Mouse (Mus musculus): Measurements from ENCODE around the gene Igf1. TPM values are rescaled to one million over a fixed set of nuclear protein-coding genes. Genes with fewer than 3 reads are reported as not detected.

Gene Igf1
- polyA plus RNA-seq, 1 experiment from 2014 or later: 10.4 TPM

- no peaks in the 10 kb centered on the region for H3K27me3 ChIP-seq (ENCODE audit: control insufficient read depth, insufficient read depth, low read length)
- 82% methylated on average over 7 of the region's 7 CpGs for WGBS
These were observed 43.9 kb downstream of the Igf1 start for GRCm38 (mm10) chr10:87901916-87902315.

GRCm38 (mm10) chr10:87904324-87904723, 46.3 kb downstream of the Igf1 start:
- Histone ChIP-seq H3K4me2 (ENCODE audit: low read length) (no peak overlapping the region), H3K9me3 (ENCODE audit: control insufficient read depth, low read length) (no peaks in the 10 kb centered on the region), H3K4me1 (ENCODE audit: control insufficient read depth, insufficient read depth, low read length) (no peaks in the 10 kb centered on the region), H3K27ac (replicated peaks; ENCODE audit: low read depth, low read length) (no peak overlapping the region), H3K27me3 (ENCODE audit: control insufficient read depth, insufficient read depth, low read length) (no peaks in the 10 kb centered on the region), H3K9ac (replicated peaks; ENCODE audit: low read length) (no peak overlapping the region), H3K4me3 (replicated peaks; ENCODE audit: low read depth, low read length) (no peak overlapping the region), H3K36me3 (ENCODE audit: control insufficient read depth, insufficient read depth, low read length) (no peaks in the 10 kb centered on the region)
- ATAC-seq (ENCODE audit: low FRiP score, low TSS enrichment) (no peak), DNase-seq (no peak)
- WGBS: 84% methylated on average over 5 of the region's 5 CpGs

More at GRCm38 (mm10) chr10:87901916-87902315, 43.9 kb downstream of the Igf1 start:
- H3K27ac ChIP-seq (replicated peaks; ENCODE audit: low read depth, low read length): no peak overlapping the region
- no peaks in the 10 kb centered on the region for H3K4me1 ChIP-seq (ENCODE audit: control insufficient read depth, insufficient read depth, low read length)
- H3K4me2 ChIP-seq (ENCODE audit: low read length): no peak overlapping the region
- H3K9ac ChIP-seq (replicated peaks; ENCODE audit: low read length): no peak overlapping the region
- H3K4me3 ChIP-seq (replicated peaks; ENCODE audit: low read depth, low read length): no peak overlapping the region
- no peak for DNase-seq
- no peaks in the 10 kb centered on the region for H3K36me3 ChIP-seq (ENCODE audit: control insufficient read depth, insufficient read depth, low read length)
- ATAC-seq (ENCODE audit: low FRiP score, low TSS enrichment): no peak
- H3K9me3 ChIP-seq (ENCODE audit: control insufficient read depth, low read length): no peaks in the 10 kb centered on the region

GRCm38 (mm10) chr10:87905087-87905486, 47.0 kb downstream of the Igf1 start:
- Histone ChIP-seq H3K9me3 (ENCODE audit: control insufficient read depth, low read length) (no peaks in the 10 kb centered on the region), H3K36me3 (ENCODE audit: control insufficient read depth, insufficient read depth, low read length) (no peaks in the 10 kb centered on the region), H3K4me2 (ENCODE audit: low read length) (no peak overlapping the region), H3K9ac (replicated peaks; ENCODE audit: low read length) (no peak overlapping the region), H3K27ac (replicated peaks; ENCODE audit: low read depth, low read length) (no peak overlapping the region), H3K4me1 (ENCODE audit: control insufficient read depth, insufficient read depth, low read length) (no peaks in the 10 kb centered on the region), H3K27me3 (ENCODE audit: control insufficient read depth, insufficient read depth, low read length) (no peaks in the 10 kb centered on the region), H3K4me3 (replicated peaks; ENCODE audit: low read depth, low read length) (no peak overlapping the region)
- WGBS: 85% methylated on average over 3 of the region's 3 CpGs
- no peak for ATAC-seq (ENCODE audit: low FRiP score, low TSS enrichment)
- no peak for DNase-seq

GRCm38 (mm10) chr10:87906121-87906520, 48.1 kb downstream of the Igf1 start:
- ATAC-seq (ENCODE audit: low FRiP score, low TSS enrichment) (no peak), DNase-seq (no peak)
- WGBS: 90% methylated on average over 3 of the region's 3 CpGs
- no peak overlapping the region for H3K9ac ChIP-seq (replicated peaks; ENCODE audit: low read length)
- H3K9me3 ChIP-seq (ENCODE audit: control insufficient read depth, low read length): no peaks in the 10 kb centered on the region
- H3K27ac ChIP-seq (replicated peaks; ENCODE audit: low read depth, low read length): no peak overlapping the region
- H3K4me2 ChIP-seq (ENCODE audit: low read length): no peak overlapping the region
- H3K36me3 ChIP-seq (ENCODE audit: control insufficient read depth, insufficient read depth, low read length): no peaks in the 10 kb centered on the region
- no peaks in the 10 kb centered on the region for H3K4me1 ChIP-seq (ENCODE audit: control insufficient read depth, insufficient read depth, low read length)
- H3K4me3 ChIP-seq (replicated peaks; ENCODE audit: low read depth, low read length): no peak overlapping the region
- no peaks in the 10 kb centered on the region for H3K27me3 ChIP-seq (ENCODE audit: control insufficient read depth, insufficient read depth, low read length)

- DNase-seq (no peak), ATAC-seq (ENCODE audit: low FRiP score, low TSS enrichment) (no peak)
- no peaks in the 10 kb centered on the region for H3K36me3 ChIP-seq (ENCODE audit: control insufficient read depth, insufficient read depth, low read length)
- no peak overlapping the region for H3K4me3 ChIP-seq (replicated peaks; ENCODE audit: low read depth, low read length)
- H3K27ac ChIP-seq (replicated peaks; ENCODE audit: low read depth, low read length): no peak overlapping the region
- no peak overlapping the region for H3K4me2 ChIP-seq (ENCODE audit: low read length)
- WGBS: 99% methylated on average over 2 of the region's 2 CpGs
- H3K27me3 ChIP-seq (ENCODE audit: control insufficient read depth, insufficient read depth, low read length): no peaks in the 10 kb centered on the region
- H3K9ac ChIP-seq (replicated peaks; ENCODE audit: low read length): no peak overlapping the region
- H3K4me1 ChIP-seq (ENCODE audit: control insufficient read depth, insufficient read depth, low read length): no peaks in the 10 kb centered on the region
- H3K9me3 ChIP-seq (ENCODE audit: control insufficient read depth, low read length): no peaks in the 10 kb centered on the region
These were observed 48.8 kb downstream of the Igf1 start for GRCm38 (mm10) chr10:87906757-87907307.

- Histone ChIP-seq H3K27me3 (ENCODE audit: control insufficient read depth, insufficient read depth, low read length) (no peaks in the 10 kb centered on the region), H3K27ac (replicated peaks; ENCODE audit: low read depth, low read length) (no peak overlapping the region), H3K4me2 (ENCODE audit: low read length) (no peak overlapping the region), H3K4me1 (ENCODE audit: control insufficient read depth, insufficient read depth, low read length) (no peaks in the 10 kb centered on the region), H3K4me3 (replicated peaks; ENCODE audit: low read depth, low read length) (no peak overlapping the region), H3K9ac (replicated peaks; ENCODE audit: low read length) (no peak overlapping the region), H3K9me3 (ENCODE audit: control insufficient read depth, low read length) (no peaks in the 10 kb centered on the region), H3K36me3 (ENCODE audit: control insufficient read depth, insufficient read depth, low read length) (no peaks in the 10 kb centered on the region)
- no peak for ATAC-seq (ENCODE audit: low FRiP score, low TSS enrichment)
- 88% methylated on average over 3 of the region's 3 CpGs for WGBS
- no peak for DNase-seq
These were observed 55.8 kb downstream of the Igf1 start for GRCm38 (mm10) chr10:87913852-87914251.

- H3K4me2 ChIP-seq (ENCODE audit: low read length): no peak overlapping the region
- no peak overlapping the region for H3K27ac ChIP-seq (replicated peaks; ENCODE audit: low read depth, low read length)
- H3K9me3 ChIP-seq (ENCODE audit: control insufficient read depth, low read length): no peaks in the 10 kb centered on the region
- H3K4me3 ChIP-seq (replicated peaks; ENCODE audit: low read depth, low read length): no peak overlapping the region
- no peaks in the 10 kb centered on the region for H3K27me3 ChIP-seq (ENCODE audit: control insufficient read depth, insufficient read depth, low read length)
- H3K9ac ChIP-seq (replicated peaks; ENCODE audit: low read length): no peak overlapping the region
- no peaks in the 10 kb centered on the region for H3K4me1 ChIP-seq (ENCODE audit: control insufficient read depth, insufficient read depth, low read length)
- WGBS: 93% methylated on average over 10 of the region's 10 CpGs
- DNase-seq (no peak), ATAC-seq (ENCODE audit: low FRiP score, low TSS enrichment) (no peak)
- no peaks in the 10 kb centered on the region for H3K36me3 ChIP-seq (ENCODE audit: control insufficient read depth, insufficient read depth, low read length)
These were observed 56.9 kb downstream of the Igf1 start for GRCm38 (mm10) chr10:87914932-87915331.

- H3K27me3 ChIP-seq (ENCODE audit: control insufficient read depth, insufficient read depth, low read length): no peaks in the 10 kb centered on the region
- ATAC-seq (ENCODE audit: low FRiP score, low TSS enrichment): no peak
- H3K9ac ChIP-seq (replicated peaks; ENCODE audit: low read length): no peak overlapping the region
- no peak overlapping the region for H3K4me3 ChIP-seq (replicated peaks; ENCODE audit: low read depth, low read length)
- no peak overlapping the region for H3K27ac ChIP-seq (replicated peaks; ENCODE audit: low read depth, low read length)
- H3K4me2 ChIP-seq (ENCODE audit: low read length): no peak overlapping the region
- WGBS: 92% methylated on average over 3 of the region's 3 CpGs
- no peaks in the 10 kb centered on the region for H3K4me1 ChIP-seq (ENCODE audit: control insufficient read depth, insufficient read depth, low read length)
- DNase-seq: no peak
- H3K36me3 ChIP-seq (ENCODE audit: control insufficient read depth, insufficient read depth, low read length): no peaks in the 10 kb centered on the region
- no peaks in the 10 kb centered on the region for H3K9me3 ChIP-seq (ENCODE audit: control insufficient read depth, low read length)
These were observed 57.7 kb downstream of the Igf1 start for GRCm38 (mm10) chr10:87915782-87916181.

GRCm38 (mm10) chr10:87922263-87922662, 64.2 kb downstream of the Igf1 start:
- ATAC-seq (ENCODE audit: low FRiP score, low TSS enrichment): no peak
- Histone ChIP-seq H3K9me3 (ENCODE audit: control insufficient read depth, low read length) (no peaks in the 10 kb centered on the region), H3K27ac (replicated peaks; ENCODE audit: low read depth, low read length) (no peak overlapping the region), H3K27me3 (ENCODE audit: control insufficient read depth, insufficient read depth, low read length) (no peaks in the 10 kb centered on the region), H3K4me2 (ENCODE audit: low read length) (no peak overlapping the region), H3K9ac (replicated peaks; ENCODE audit: low read length) (no peak overlapping the region), H3K4me3 (replicated peaks; ENCODE audit: low read depth, low read length) (no peak overlapping the region), H3K36me3 (ENCODE audit: control insufficient read depth, insufficient read depth, low read length) (no peaks in the 10 kb centered on the region), H3K4me1 (ENCODE audit: control insufficient read depth, insufficient read depth, low read length) (0 out of 2 replicates have a peak, but pooled peaks cover 8% of the 10 kb centered on the region)
- DNase-seq: no peak
- 91% methylated on average over 3 of the region's 3 CpGs for WGBS
